Mouse (Mus musculus) midbrain, embryonic 16.5 days (tissue): Measurements from ENCODE around the gene Drd1. TPM values are rescaled to one million over a fixed set of nuclear protein-coding genes. Genes with fewer than 3 reads are reported as not detected.
A peak's percentile ranks its signal among the peaks of the same experiment; 100 is the strongest.

Source experiments
- ATAC-seq: fragments of 200-750 bp; cut with Nextera tagmentation; 2 replicates; pipeline ENCODE4 v1.8.0; 2017; ENCODE audit warnings: moderate TSS enrichment
- H3K27ac ChIP-seq: fragments of 300-500 bp; sonication (generic); 2 replicates; pipeline ENCODE4 v1.5.1; 2014; ENCODE audit warnings: mild to moderate bottlenecking, low read length, mixed read lengths
- H3K27me3 ChIP-seq: fragments of 300-500 bp; sonication (generic); 2 replicates; pipeline ENCODE4 v1.6.1; 2014; ENCODE audit warnings: low read depth, low read length, mixed read lengths; ENCODE audit not compliant: control insufficient read depth, insufficient read depth
- H3K36me3 ChIP-seq: fragments of 300-500 bp; sonication (generic); 2 replicates; pipeline ENCODE4 v1.6.1; 2014; ENCODE audit warnings: mild to moderate bottlenecking, low read length, moderate library complexity, mixed read lengths; ENCODE audit not compliant: control insufficient read depth, insufficient read depth
- H3K4me1 ChIP-seq: fragments of 300-500 bp; sonication (generic); 2 replicates; pipeline ENCODE4 v1.6.1; 2014; ENCODE audit warnings: mild to moderate bottlenecking, low read length, mixed read lengths; ENCODE audit not compliant: control insufficient read depth, insufficient read depth
- H3K4me2 ChIP-seq: fragments of 300-500 bp; sonication (generic); 2 replicates; pipeline ENCODE4 v1.6.1; 2014; ENCODE audit warnings: mild to moderate bottlenecking, low read length, mixed read lengths
- H3K4me3 ChIP-seq: fragments of 300-500 bp; sonication (generic); 2 replicates; pipeline ENCODE4 v1.5.1; 2014; ENCODE audit warnings: low read depth, mild to moderate bottlenecking, low read length, moderate library complexity, mixed read lengths
- H3K9ac ChIP-seq: fragments of 300-500 bp; sonication (generic); 2 replicates; pipeline ENCODE4 v1.6.1; 2014; ENCODE audit warnings: low read depth, low read length, mixed read lengths
- H3K9me3 ChIP-seq: fragments of 300-500 bp; sonication (generic); replicated peaks from 2 replicates; pipeline ENCODE4 v1.6.1; 2014; ENCODE audit warnings: mild to moderate bottlenecking, low read length, mixed read lengths; ENCODE audit not compliant: control insufficient read depth, poor library complexity, severe bottlenecking
- WGBS: fragments of 180-500 bp; shearing (Covaris S2); extraction: QIAGEN DNeasy Blood & Tissue Kit; methylation state at CpG from one replicate; pipeline ENCODE4 v1.1.7; 2014; 5-methylcytosine and 5-hydroxymethylcytosine counted together
- polyA plus RNA-seq: library from polyadenylated mRNA; unstranded; fragments of >200 nt; fragmentation: Nextera tagmentation; extraction: Ambion mirVana; gene quantifications from 2 replicates; pipeline ENCODE4 v1.2.1, GENCODE M21; 2015

Drd1 gene
- polyA plus RNA-seq, 1 experiment from 2014 or later: 5.2 TPM

DNA sequence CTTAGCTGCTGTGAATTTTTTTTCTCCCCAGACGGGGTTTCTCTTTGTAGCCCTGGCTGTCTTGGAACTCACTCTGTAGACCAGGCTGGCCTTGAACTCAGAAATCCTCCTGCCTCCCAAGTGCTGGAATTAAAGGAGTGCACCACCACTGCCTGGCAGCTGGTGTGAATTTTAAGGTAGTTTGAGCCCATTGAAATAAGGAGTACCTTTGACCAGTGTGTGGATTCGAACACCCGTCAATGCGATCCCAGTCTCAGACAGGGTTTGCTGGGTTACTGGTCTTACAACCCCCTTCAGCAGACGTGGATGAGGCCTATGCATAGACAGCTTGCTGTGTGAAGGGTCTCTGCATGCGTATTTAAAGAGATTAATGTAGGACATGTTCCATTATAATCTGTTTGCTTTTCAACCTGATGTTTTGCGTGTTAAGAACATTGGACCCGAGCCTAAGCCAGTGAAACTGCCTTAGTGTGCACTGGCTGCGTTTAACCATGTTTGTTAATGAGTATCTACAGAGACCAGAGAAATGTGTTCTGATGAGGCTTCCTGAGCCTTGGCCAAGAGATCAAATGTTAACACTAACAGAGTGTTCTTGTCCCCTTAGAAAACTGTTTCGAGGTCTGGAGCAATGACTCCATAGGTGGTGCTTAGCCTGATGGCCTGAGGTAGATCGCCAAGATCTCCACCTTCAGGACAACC is 21.4 kb upstream of the Drd1 start:
- H3K4me2 ChIP-seq: no peak overlapping the region
- H3K4me3 ChIP-seq: no peak overlapping the region
- H3K27ac ChIP-seq: no peak overlapping the region
- H3K4me1 ChIP-seq: peaks cover 12% of the 10 kb centered on the region
- no peaks in the 10 kb centered on the region for H3K27me3 ChIP-seq
- no peaks in the 10 kb centered on the region for H3K36me3 ChIP-seq
- ATAC-seq: no peak
- no peaks in the 10 kb centered on the region for H3K9me3 ChIP-seq
- WGBS: 88% methylated on average over 11 of the region's 11 CpGs
- no peak overlapping the region for H3K9ac ChIP-seq

DNA sequence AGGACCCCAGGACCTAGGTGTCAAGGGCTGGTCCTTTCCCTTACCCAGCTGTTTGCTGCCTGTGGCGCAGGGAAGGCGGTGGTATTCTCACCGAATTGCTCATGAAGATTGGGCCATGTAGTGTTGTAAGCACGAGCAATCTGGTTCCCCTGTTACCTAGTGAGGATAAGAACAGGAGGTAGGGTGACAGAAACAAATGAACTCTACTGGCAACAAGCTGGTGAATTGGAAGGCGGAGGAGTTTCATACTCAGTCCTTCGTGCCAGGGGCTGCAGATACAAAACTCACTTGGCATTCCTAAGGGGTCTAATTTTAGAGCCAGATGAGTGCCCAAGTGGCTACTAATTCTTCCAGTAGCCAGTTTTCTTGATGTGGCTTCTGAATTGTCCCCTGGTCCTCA is 20.5 kb upstream of the Drd1 start:
- Histone ChIP-seq H3K4me3 (no peak overlapping the region), H3K9ac (no peak overlapping the region)
- 94% methylated on average over 6 of the region's 6 CpGs for WGBS

DNA sequence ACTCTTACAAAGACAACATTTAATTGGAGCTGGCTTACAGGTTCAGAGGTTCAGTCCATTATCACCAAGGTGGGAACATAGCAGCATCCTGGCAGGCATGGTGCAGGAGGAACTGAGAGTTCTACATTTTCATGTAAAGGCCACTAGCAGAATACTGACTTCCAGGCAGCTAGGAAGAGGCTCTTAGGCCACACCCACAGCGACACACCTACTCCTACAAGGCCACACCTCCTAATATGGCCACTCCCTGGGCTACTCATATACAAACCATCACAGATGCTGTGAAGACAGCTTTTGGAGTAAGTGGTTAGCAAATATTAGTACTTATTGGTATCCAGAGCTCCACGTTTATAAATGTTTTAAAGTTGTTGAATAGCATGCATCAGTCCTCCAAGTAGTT is 19.9 kb upstream of the Drd1 start:
- 88% methylated on average over 2 of the region's 2 CpGs for WGBS
- Histone ChIP-seq H3K27ac (no peak overlapping the region), H3K4me2 (no peak overlapping the region), H3K4me3 (no peak overlapping the region), H3K27me3 (no peaks in the 10 kb centered on the region), H3K9ac (no peak overlapping the region), H3K9me3 (no peaks in the 10 kb centered on the region), H3K36me3 (no peaks in the 10 kb centered on the region), H3K4me1 (peaks cover 12% of the 10 kb centered on the region)
- ATAC-seq: no peak

More for the DNA sequence above, 20.5 kb upstream of the Drd1 start:
- ATAC-seq: no peak
- Histone ChIP-seq H3K9me3 (no peaks in the 10 kb centered on the region), H3K4me1 (peaks cover 12% of the 10 kb centered on the region), H3K4me2 (no peak overlapping the region), H3K36me3 (no peaks in the 10 kb centered on the region), H3K27ac (no peak overlapping the region), H3K27me3 (no peaks in the 10 kb centered on the region)

DNA sequence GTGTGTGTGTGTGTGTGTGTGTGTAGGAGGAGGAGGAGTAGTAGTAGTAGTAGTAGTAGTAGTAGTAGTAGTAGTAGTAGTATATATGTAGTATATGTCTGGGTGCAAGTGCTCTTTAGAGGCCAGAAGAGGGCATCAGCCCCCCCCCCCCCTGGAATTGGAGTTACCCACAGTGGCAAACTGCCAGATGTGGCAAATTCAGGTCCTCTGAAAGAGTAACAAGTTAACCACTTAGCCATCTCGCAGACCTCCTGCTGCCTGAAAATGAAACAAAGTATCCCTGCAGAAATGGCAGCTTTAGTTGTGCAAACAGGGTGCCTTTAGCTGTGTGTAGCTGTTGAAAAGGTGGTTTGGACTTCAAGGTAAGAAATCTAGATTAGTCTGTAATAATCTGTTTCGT is 18.0 kb upstream of the Drd1 start:
- no peak for ATAC-seq
- Histone ChIP-seq H3K9ac (no peak overlapping the region), H3K4me3 (no peak overlapping the region), H3K27me3 (no peaks in the 10 kb centered on the region), H3K4me2 (peak overlapping the region; percentile 77; the same call in 1 of the 2 replicates), H3K4me1 (peaks cover 12% of the 10 kb centered on the region), H3K36me3 (no peaks in the 10 kb centered on the region), H3K27ac (no peak overlapping the region), H3K9me3 (no peaks in the 10 kb centered on the region)
- 84% methylated on average over 2 of the region's 2 CpGs for WGBS

DNA sequence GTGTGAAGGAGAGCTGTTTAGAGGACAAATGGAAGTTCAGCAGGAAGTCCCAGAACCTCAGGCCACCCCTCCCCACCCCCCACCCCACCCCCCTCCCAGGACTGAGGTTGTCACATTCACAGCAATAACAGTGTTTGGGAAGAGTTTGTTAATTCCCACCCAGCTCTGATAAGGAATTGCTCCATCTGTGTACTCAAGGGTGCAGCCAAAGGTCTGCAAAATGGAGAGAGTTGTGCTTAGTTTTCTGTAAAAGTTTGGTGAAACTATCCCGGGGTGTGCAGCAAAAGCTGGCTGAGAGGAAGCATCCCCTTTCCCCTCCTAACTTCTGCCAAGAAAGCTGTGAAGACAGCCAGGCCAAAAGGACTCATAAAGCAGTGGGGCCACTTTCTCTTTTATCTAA is 17.6 kb upstream of the Drd1 start:
- H3K27ac ChIP-seq: no peak overlapping the region
- ATAC-seq: no peak

DNA sequence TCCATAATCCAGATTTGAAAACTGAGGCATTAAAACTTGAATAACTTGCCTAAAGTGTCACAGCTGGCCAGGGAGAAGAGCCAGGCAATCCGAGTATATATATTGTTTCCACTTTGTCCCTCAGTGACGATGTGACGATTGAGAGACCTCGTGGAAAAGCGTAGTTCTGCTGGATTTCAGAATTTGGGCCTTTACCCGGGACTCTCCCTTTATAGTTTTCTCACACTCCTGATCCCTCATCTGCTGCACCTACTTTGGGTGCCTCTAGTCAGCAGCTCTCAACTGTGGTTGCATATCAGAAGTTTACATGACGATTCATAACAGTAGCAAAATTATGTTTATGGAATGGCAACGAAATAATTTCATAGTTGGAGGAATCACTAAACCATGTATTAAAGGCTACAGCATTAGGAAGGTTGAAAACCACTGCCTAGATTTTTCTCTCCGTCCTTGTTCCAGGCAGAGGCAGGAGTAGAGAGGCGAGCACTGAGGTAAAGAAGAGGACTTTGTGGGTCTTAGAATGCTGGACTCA is 17.1 kb upstream of the Drd1 start:
- Histone ChIP-seq H3K9me3 (no peaks in the 10 kb centered on the region), H3K27ac (peak overlapping the region; percentile 91)
- 37% methylated on average over 10 of the region's 10 CpGs for WGBS

More for the DNA sequence above, 17.6 kb upstream of the Drd1 start:
- Histone ChIP-seq H3K36me3 (no peaks in the 10 kb centered on the region), H3K4me3 (peak overlapping the region; percentile 81), H3K9ac (no peak overlapping the region), H3K27me3 (no peaks in the 10 kb centered on the region), H3K4me1 (peaks cover 12% of the 10 kb centered on the region), H3K4me2 (peak overlapping the region; percentile 77), H3K9me3 (no peaks in the 10 kb centered on the region)
- 57% methylated on average over 1 of the region's 1 CpGs for WGBS

DNA sequence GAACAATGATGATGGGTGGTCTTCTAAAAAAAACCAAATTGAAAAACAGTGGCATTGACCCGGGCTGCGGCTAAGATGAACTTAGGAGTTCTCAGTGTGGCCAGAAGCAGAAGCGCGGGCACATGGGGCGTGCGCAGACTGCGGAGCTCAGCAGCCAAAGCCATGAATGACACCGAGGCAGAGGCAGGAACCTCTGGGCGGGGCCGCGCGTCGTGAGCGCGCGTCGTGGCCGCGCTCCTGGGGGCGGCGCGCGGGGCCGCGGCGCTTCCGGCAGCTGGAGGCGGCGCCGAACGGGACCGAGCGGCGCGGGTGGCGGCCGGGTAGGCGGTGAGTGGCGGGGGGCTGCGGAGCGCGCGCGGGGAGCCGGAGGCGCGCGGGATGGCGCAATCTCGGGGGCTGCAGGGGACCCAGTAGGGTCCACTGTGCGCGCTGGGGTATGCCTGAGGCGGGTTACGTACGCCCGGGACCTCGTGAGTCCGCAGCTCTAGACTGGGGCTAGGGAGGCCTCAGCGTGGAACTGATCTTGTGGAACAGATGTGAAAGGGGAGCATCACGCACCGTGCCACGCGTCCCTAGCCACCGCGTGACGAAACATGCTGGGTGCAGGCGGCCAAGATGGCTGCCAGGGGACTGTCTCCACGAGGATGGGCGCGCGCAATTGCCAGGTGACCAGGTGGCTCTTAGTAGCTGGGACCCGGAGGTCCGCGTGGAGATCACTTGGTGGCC is 16.3 kb upstream of the Drd1 start, which contains the start of gene Sfxn1:
TSS of gene Sfxn1 (plus strand) at position 264 of the 726 bp plus-strand sequence.
- Histone ChIP-seq H3K27ac (peak within 1 kb of the TSS; percentile 91), H3K36me3 (no peaks in the 10 kb centered on the region), H3K4me2 (peak within 1 kb of the TSS; percentile 77), H3K9ac (peak within 1 kb of the TSS; percentile 87), H3K27me3 (no peaks in the 10 kb centered on the region), H3K4me1 (peaks cover 18% of the 10 kb centered on the region), H3K9me3 (no peaks in the 10 kb centered on the region), H3K4me3 (peak within 1 kb of the TSS; percentile 81)
- WGBS: under 1% methylated on average over 74 of the region's 74 CpGs
- ATAC-seq: peak; percentile 89

More for the DNA sequence above, 17.1 kb upstream of the Drd1 start:
- no peak for ATAC-seq
- Histone ChIP-seq H3K36me3 (no peaks in the 10 kb centered on the region), H3K27me3 (no peaks in the 10 kb centered on the region), H3K4me3 (peak overlapping the region; percentile 81), H3K4me1 (peaks cover 16% of the 10 kb centered on the region), H3K4me2 (peak overlapping the region; percentile 77), H3K9ac (peak overlapping the region; percentile 87)

DNA sequence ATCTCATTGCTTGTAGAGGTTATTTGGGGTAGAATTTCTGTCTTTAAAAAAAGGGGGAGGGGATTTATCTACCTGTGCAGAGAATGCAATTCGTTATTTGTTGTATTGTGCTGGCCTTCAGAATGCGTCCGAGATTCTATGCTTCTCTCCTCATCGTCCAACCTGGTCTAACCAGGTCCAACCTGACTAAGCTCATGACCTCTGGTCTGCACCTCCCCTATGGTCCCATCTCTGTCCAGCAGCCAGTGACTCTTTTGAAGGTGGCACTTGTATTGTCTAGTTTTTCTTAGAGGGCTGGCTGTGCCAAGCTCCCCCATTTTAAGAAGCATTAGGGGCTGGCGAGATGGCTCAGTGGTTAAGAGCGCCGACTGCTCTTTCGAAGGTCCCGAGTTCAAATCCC is 15.5 kb upstream of the Drd1 start:
- Histone ChIP-seq H3K36me3 (no peaks in the 10 kb centered on the region), H3K9ac (no peak overlapping the region), H3K9me3 (no peaks in the 10 kb centered on the region), H3K27ac (no peak overlapping the region), H3K4me2 (no peak overlapping the region), H3K4me3 (no peak overlapping the region), H3K27me3 (no peaks in the 10 kb centered on the region; the same call in 1 of the 2 replicates), H3K4me1 (peaks cover 18% of the 10 kb centered on the region)
- 96% methylated on average over 9 of the region's 9 CpGs for WGBS
- no peak for ATAC-seq
